Mouse (Mus musculus) forebrain, postnatal 0 days (tissue): ENCODE results near the gene Gm13102. TPM values are rescaled to one million over a fixed set of nuclear protein-coding genes. Genes with fewer than 3 reads are reported as not detected.
"Not testable (repeated sequence)": the region's sequence is repeated elsewhere in the genome, so short reads cannot be mapped to it uniquely, and the experiment has no call there.

Experiments used
- ATAC-seq: fragments of 200-750 bp; cut with Nextera tagmentation; 2 replicates; pipeline ENCODE4 v1.8.0; 2017; ENCODE audit warnings: mild to moderate bottlenecking, moderate library complexity
- DNase-seq: peaks from one replicate; pipeline ENCODE4 v3.0.0-alpha.2; 2015
- H3K27ac ChIP-seq: fragments of 300-500 bp; sonication (generic); 2 replicates; pipeline ENCODE4 v1.5.1; 2014; ENCODE audit warnings: low read depth, mild to moderate bottlenecking, antibody characterized with exemption, low read length, moderate library complexity, mixed read lengths
- H3K27me3 ChIP-seq: fragments of 300-500 bp; sonication (generic); 2 replicates; pipeline ENCODE4 v1.6.1; 2014; ENCODE audit warnings: mild to moderate bottlenecking, low read length, mixed read lengths; ENCODE audit not compliant: insufficient read depth
- H3K36me3 ChIP-seq: fragments of 300-500 bp; sonication (generic); 2 replicates; pipeline ENCODE4 v1.6.1; 2014; ENCODE audit warnings: mild to moderate bottlenecking, moderate library complexity; ENCODE audit not compliant: insufficient read depth
- H3K4me1 ChIP-seq: fragments of 300-500 bp; sonication (generic); 2 replicates; pipeline ENCODE4 v1.6.1; 2014; ENCODE audit warnings: antibody characterized with exemption; ENCODE audit not compliant: insufficient read depth
- H3K4me2 ChIP-seq: fragments of 300-500 bp; sonication (generic); 2 replicates; pipeline ENCODE4 v1.6.1; 2014; ENCODE audit warnings: low read depth, mild to moderate bottlenecking, moderate library complexity
- H3K4me3 ChIP-seq: fragments of 300-500 bp; sonication (generic); 2 replicates; pipeline ENCODE4 v1.5.1; 2014; ENCODE audit warnings: low read depth, low read length, mixed read lengths
- H3K9ac ChIP-seq: fragments of 300-500 bp; sonication (generic); 2 replicates; pipeline ENCODE4 v1.6.1; 2014; ENCODE audit warnings: mild to moderate bottlenecking
- H3K9me3 ChIP-seq: fragments of 300-500 bp; sonication (generic); 2 replicates; pipeline ENCODE4 v1.6.1; 2016; ENCODE audit warnings: low read length
- WGBS: fragments of 180-500 bp; shearing (Covaris S2); extraction: QIAGEN DNeasy Blood & Tissue Kit; methylation state at CpG from one replicate; pipeline ENCODE4 v1.1.7; 2014; 5-methylcytosine and 5-hydroxymethylcytosine counted together
- polyA plus RNA-seq: library from polyadenylated mRNA; unstranded; fragments of >200 nt; fragmentation: Nextera tagmentation; extraction: Ambion mirVana; gene quantifications from 2 replicates; pipeline ENCODE4 v1.2.1, GENCODE M21; 2015
- total RNA-seq: library from RNA; depleted of rRNA; stranded (reverse); fragments of >200 nt; gene quantifications from 2 replicates; pipeline ENCODE4 v1.2.3, GENCODE M21; 2014; rRNA removed

Gene Gm13102
- not detected in 2 replicates for total RNA-seq
- polyA plus RNA-seq = not detected in 2 replicates

DNA sequence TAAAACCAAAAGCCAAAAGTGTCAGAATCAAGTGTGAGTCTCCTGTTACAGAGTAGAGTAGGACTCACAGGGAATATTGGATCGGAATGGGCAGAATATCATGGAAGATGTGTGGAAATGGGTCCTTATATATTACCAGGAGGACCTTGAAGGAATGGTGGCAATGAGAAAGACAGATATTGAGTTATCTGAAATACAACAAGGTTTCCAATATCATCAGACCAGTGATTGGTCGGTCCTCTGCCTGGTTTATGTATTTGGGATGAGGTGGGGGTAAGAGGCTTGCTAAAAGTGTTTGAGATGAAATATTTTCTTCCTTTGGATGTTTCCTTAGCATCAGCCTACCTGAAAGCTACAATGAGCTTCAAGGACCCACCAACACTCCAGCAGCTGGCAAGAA is at the start of gene Gm13102:
Gene Gm13102 (plus strand): TSS at position 301 of the 400 bp plus-strand sequence.
- not testable (repeated sequence) for H3K4me2 ChIP-seq, H3K4me3 ChIP-seq, H3K36me3 ChIP-seq, H3K4me1 ChIP-seq, H3K9ac ChIP-seq, DNase-seq, H3K9me3 ChIP-seq, ATAC-seq, H3K27me3 ChIP-seq, H3K27ac ChIP-seq
- no CpG with 5 or more reads among the region's 2 CpGs for WGBS

DNA sequence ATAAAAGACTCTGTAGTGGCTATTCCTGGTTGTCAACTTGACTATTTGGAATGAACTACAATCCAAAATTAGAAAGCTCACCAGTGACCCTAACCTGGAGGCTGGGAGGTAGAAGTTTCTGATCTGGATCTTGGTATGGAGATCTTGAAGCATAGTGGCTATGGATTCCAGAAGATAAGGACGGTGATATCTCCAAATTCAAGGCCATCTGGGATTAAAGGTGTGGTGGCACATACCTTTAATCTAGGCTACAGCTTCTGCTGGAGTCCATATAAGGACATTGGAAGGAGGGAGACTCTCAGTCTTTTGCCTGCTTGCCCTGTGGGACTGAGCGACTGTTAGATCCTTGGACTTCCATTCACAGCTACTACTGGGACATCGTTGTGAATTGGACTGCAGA is 47.4 kb upstream of the Gm13102 start, which contains the start of gene Pramel4:
Gene Pramel4 (plus strand): TSS at position 301 of the 400 bp plus-strand sequence.
- not testable (repeated sequence) for H3K27ac ChIP-seq, ATAC-seq, DNase-seq, H3K4me3 ChIP-seq, H3K9ac ChIP-seq, H3K4me2 ChIP-seq, H3K36me3 ChIP-seq, H3K27me3 ChIP-seq, H3K4me1 ChIP-seq, H3K9me3 ChIP-seq
- WGBS = 86% methylated on average over 3 of the region's 3 CpGs

Other genes starting within 250 kb of the Gm13102 start
- gene Pramef6, start 206.1 kb upstream of the Gm13102 start, total RNA-seq = not detected in 2 replicates
- gene Pramef6, start 206.1 kb upstream of the Gm13102 start, polyA plus RNA-seq = not detected in 2 replicates
- gene Pramef25, start 155.5 kb upstream of the Gm13102 start, total RNA-seq = not detected in 2 replicates
- not detected in 2 replicates for gene Pramef25, start 155.5 kb upstream of the Gm13102 start, polyA plus RNA-seq
- not detected in 2 replicates for gene Gm13101, start 139.5 kb upstream of the Gm13102 start, total RNA-seq
- gene Gm13101, start 139.5 kb upstream of the Gm13102 start, polyA plus RNA-seq = not detected in 2 replicates
- gene Pramef17, start 112.1 kb upstream of the Gm13102 start, total RNA-seq = not detected in 2 replicates
- not detected in 2 replicates for gene Pramef17, start 112.1 kb upstream of the Gm13102 start, polyA plus RNA-seq
- not detected in 2 replicates for gene Pramel4, start 47.3 kb upstream of the Gm13102 start, total RNA-seq
- not detected in 2 replicates for gene Pramel4, start 47.3 kb upstream of the Gm13102 start, polyA plus RNA-seq
- not detected in 2 replicates for gene Oog3, start 56.2 kb downstream of the Gm13102 start, total RNA-seq
- not detected in 2 replicates for gene Oog3, start 56.2 kb downstream of the Gm13102 start, polyA plus RNA-seq
- gene Oog2, start 84.2 kb downstream of the Gm13102 start, total RNA-seq = not detected in 2 replicates
- not detected in 2 replicates for gene Oog2, start 84.2 kb downstream of the Gm13102 start, polyA plus RNA-seq
- gene C87977, start 106.8 kb downstream of the Gm13102 start, total RNA-seq = not detected in 2 replicates
- gene C87977, start 106.8 kb downstream of the Gm13102 start, polyA plus RNA-seq = not detected in 2 replicates
- not detected in 2 replicates for gene Pramel5, start 174.0 kb downstream of the Gm13102 start, total RNA-seq
- not detected in 2 replicates for gene Pramel5, start 174.0 kb downstream of the Gm13102 start, polyA plus RNA-seq
- not detected in 2 replicates for gene Gm13128, start 223.8 kb downstream of the Gm13102 start, total RNA-seq
- not detected in 2 replicates for gene Gm13128, start 223.8 kb downstream of the Gm13102 start, polyA plus RNA-seq